Mouse (Mus musculus) frontal cortex, postnatal 36 days (tissue): ENCODE data around the gene Napsa.

Experiments
- DNase-seq, 2 experiments: peaks; one replicate each; pipeline ENCODE4 v3.0.0; 2022; ENCODE audit warnings: low spot score in 2 of 2

Napsa gene

DNA sequence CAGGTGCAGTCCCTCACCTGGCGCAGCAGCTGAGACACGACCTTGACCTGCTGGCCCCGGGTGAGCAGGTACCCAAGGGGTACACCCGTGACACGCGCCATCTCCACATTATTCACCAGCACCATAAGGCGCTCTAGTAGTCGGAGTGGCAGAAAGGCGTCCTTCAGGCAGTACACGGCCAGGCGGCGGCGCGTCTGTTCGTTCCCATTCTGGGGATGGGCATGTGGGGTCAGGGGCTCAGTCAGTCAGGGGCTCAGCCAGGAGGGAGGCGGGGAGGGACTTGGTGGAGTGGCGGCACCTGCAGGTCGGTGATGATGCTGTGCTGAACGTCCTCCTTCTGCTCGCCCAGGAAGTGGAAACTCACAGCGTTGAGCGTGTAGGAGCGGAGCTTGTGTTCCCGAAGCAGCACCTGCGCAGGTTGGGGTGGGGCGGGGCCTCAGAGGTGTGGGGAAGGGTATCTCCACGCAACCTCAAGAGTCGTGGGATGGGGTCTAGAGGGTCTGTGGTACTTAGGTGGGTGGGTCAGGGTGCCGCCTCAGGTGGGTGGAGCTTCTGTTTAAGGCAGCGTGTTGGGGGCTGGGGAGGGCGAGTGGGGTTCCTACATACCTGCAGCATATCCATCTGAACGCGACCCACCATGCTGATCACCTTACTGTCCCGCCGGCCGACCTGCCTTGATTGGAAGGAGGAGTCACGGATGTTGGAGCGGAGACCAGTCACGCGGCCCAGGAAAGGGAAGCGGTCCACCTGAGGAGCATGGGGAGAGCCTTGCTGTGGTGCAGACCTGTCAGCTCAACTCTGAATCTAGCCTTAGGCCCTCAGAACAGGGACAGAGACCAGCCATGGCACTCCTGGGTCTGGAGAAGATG is 33.2 kb upstream of the Napsa start:
- DNase-seq = no peak

DNA sequence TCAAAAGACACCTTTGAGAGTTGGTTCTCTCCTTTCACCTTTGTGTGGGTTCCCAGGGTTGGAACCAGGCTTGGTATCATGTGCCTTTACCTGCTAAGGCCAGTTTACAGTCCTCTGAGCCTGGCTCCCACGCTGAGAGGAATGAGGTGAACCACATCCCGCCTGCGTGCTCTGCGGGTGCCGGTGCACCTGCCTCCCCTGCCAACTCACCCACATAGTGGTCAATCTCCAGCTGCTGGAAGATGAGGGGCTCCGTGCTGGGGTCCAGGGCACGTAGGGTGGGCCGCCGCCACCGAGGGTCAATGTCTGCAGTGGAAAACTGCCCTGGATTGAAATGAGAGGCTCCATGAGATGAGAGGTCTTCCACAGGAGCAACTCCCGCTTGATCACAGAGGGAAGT is 29.6 kb upstream of the Napsa start:
- DNase-seq = no peak

DNA sequence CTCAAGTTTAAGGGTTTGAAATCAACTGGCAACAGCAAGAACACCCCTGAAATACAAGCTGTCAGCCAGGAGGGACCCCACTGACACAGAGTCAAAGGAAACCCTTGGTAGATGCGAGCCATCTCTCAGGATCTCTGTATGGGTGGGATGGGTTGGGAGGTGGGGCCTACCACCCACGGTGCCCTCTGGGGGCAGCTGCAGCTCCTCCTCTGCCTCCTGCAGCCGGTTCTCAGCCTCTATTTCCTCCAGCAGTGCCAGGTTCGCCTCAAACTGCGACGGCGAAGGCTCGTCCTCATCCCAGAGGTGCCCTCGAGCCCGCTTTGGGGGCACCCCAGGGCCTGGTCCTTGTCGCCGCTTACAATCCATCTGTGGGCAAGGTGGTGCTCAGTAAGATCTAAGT is 29.1 kb upstream of the Napsa start:
- no peak for DNase-seq

DNA sequence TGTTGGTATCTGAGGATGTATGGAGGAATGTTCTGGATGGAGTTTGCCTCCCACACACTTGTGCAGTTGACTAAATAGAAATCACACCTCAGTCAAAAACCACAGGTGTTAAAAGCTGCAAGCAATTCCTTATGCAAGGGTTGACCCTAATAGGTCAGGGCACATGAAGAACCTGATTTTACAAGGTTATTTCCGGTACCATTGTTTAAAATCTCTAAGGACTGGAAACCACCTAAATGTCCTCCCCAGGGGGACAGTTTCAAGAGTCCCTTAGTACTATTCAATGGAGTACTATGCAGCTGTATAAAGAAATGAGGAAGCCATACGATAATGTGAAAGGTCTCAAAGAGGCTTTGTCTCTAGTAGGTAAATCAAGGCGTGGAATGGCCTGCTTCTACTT is 25.9 kb upstream of the Napsa start:
- no peak for DNase-seq

DNA sequence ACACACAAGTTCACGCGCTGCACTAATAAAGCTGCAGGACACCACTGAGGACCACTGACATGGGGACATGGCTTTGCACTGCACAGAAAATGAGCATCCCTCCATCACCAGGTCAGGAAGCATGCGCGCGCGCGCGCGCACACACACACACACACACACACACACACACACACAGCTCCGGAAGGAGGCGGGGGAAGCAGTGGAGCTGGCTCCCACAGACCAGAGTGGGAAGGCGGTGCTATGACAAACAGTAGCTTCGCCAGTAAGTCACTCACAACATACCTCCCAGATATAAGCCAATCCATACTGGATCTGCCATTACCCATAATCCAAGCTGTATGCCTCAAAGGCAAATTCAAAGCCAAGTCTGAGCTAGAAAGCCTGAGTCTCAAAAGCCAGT is 25.1 kb upstream of the Napsa start:
- DNase-seq = no peak

DNA sequence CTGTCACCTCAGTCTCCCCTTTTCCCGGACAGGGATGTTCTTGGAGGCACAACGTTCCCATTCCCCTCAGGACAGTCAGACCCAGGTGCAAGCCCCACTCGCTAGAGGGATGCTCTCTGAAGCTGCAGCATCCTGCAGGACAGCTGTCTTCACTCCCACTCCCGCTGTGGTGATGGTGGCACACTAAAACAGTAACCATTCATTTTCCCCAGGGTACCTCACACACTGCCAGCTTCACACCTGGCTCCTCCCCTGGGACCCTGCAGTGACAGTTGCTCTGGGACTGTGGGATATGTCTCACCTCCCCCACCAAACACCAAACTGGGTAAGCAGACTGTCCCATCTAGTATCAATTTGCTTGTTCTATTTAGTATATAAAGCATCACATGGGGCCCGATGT is 24.5 kb upstream of the Napsa start:
- no peak for DNase-seq

DNA sequence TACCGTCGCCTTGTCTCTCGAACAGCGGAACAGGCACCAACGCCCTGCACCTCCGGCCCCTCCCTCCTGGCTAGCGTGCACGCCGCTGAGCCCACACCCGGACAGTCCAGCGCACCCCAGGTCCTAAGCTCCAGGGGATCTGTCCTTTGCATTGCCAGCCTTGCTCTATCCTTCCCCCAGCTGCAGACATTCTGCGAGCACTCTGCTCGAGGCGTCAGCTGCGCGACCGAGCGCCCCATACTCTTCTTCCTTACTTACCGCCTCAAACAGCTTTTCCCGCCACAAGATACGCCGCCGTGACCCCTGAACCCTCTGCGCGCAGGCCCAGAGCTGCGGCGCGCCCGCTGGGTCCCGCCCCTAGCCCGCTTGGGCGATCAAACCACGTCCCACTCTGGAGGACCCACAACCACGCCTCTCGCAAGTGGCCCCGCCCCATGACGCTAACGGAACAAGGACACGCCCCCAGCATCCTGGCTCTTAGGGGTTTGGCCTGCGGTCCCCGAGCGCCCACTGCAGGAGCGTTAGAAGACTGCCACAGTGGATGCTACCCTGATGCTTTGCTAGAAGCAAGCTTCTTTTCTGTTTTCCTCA is 23.6 kb upstream of the Napsa start, which contains the start of gene Pold1:
Gene Pold1, minus strand, starts transcription at position 353 of the 591 bp plus-strand sequence.
- DNase-seq = peak; percentile 99

DNA sequence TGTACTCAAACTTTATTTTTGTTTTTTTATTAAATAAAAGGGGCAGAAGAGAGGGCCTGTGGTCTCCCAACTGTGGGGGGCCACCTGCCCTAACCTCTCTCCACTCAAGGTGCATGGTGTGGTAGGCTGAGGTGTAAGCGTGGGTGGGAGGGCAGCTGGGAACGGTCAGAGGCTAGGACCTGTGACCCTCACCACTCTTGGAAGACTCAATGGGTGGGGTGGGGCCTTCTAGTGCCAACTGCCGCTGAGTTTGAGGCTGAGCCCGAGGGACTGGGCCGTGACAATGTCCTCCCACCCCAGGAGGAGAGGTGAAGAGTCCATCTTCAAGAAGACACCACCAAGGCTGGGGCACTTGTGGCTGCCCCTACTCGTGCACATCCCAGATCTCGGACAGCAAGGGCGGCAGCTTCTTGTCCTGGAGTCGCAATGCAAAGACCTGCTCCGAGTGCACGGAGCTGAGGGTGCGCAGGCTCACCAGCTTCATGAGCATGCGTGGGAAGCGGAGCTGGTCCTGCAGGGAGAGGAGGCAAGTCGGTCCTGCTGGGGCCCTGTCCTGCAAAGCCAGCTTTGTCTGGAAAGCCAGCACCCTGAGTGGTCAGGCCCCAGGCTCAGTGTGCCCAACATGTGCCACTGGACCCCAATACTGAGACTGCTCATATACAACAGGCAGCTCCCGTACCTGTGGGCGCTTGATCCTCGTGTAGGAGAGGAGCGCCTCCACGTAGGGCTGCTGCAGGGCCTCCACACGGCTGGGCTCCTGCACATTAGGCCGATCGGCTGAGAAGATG is 22.4 kb upstream of the Napsa start:
- no peak for DNase-seq

DNA sequence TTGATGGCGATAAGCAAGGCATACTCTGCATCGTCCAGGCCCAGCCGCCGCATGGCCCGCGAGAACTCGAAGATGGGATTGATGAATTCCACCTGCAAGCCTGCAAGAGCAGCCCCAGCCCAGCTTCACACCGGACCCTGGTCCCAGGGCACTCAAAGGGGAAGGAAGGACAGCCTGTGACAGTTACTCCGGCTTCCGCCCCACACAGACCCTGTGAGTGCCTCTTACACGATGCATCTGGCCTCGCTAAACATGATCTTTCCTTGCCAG is 21.8 kb upstream of the Napsa start:
- no peak for DNase-seq

DNA sequence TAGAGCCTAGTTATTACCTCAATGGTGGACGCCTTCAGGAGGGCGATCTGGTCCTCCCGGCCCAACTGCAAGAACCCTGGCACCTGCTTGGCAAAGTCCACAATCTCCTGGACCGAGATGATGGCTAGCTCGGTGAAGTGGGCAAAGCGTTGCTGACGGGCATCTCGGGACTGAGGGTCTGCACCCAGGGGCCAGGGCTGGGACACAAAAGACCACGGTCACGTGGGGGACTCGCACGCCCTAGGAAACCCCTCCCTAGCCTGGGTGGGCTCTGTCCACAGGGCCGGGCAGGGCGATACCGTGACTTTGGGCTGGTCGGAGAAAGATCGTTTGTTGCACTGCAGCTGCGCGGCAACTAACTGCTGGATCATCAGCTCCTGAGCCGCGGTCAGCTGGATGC is 20.9 kb upstream of the Napsa start:
- no peak for DNase-seq

DNA sequence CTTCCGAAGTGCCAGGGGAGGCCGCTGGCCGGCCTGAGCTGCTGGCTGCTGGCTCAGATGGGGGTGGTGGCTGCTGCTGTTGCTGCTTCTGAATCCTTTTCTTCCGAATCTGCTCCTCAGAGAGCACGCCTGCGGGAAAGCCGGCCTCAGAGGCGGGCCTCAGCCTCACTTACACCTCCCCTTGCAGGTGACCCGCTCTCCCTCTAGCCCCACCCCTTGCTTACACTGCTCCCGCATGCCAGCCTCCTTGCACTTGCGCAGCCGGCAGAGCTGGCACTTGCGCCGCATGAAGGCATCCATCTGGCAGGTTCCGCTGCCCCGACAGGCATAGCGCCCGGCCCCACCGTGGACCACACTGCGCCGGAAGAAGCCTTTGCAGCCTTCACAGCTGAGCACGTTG is 20.4 kb upstream of the Napsa start:
- no peak for DNase-seq

DNA sequence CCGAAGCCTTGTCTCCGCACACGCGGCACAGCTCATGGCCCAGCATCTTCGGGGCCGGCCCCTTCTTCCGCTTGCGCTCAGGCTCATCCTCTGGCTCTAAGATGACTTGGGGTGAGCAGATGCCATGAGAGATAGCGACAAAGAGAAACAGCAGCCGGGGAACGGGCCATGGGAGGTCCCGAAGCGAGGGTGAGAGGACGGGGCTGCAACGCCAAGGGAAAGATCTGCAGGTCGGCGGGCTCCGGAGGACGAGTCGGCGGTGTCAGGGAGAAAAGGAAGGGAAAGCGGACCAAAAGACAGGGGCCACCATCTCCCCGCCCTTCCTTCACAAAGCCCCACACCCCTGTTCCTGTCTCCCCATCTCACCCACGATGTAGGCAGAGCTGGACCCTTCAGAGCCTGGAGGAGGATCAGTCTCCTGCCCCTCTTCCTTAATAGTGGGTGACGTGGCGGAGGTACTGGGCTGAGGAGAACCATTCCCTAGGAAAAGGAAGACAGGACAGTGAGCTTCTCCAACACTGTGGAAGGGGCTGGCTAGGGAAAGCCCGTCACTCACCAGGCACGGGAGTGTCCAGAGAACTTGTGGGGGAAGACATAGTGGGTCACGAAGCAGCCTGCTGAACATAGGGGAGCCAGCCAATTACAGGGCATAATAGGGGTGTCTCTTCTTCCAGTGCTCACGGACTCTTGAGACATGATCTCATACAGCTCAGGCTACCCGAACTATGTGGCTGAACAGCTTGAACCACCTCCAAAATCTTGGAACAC is 19.9 kb upstream of the Napsa start:
- no peak for DNase-seq

DNA sequence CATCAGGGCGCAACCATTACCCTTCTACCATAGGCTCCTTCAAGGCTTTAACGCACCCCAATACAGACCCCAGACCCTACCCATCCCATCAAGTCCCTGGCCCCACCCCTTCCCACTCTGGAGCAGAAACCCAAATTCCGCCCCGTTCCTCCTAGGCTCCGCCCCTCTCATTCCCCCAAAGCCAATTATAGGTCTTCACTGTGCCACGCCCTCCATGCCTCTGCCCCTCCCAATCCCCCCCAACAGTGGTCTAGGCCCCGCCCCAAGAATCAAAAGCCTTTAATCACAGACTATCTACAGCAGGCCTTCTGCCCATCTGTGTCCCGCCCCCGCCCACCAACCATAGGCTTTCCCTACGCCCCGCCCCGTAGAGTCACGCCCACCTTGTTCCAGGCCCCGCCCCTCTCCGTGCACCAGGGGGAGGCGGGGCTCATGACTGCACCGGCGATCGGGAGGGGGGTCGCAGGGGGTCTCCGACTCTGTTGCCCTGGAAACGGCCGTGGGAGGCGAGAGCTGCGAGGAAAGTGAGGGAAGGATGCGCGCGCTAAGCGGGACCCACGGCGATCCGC is 18.9 kb upstream of the Napsa start:
- DNase-seq = peak in 1 of 2 experiments; percentile 20

DNA sequence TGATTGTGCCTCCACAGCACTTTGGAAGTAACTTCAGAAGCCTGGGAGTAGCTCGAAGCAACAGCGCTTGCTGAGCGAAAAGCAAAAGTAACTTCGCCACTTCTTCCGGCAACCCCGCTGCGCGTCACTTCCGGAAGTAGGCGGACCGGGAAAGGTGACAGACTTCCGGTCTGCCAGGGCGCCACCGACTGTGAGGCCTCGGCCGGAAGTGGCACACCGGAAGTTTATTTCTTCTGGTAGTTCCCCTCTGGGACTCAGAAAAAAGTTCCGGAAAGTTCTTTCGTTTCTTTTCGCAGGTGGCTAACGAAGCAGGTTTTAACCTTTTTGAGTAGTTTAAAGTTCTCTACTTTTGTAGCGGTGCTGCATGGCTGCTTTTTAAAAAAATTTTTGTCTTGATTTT is 18.4 kb upstream of the Napsa start, which contains the start of gene Nr1h2:
Gene Nr1h2, minus strand, starts transcription at position 126 of the 400 bp plus-strand sequence.
- DNase-seq = peak; percentile 94 to 96

DNA sequence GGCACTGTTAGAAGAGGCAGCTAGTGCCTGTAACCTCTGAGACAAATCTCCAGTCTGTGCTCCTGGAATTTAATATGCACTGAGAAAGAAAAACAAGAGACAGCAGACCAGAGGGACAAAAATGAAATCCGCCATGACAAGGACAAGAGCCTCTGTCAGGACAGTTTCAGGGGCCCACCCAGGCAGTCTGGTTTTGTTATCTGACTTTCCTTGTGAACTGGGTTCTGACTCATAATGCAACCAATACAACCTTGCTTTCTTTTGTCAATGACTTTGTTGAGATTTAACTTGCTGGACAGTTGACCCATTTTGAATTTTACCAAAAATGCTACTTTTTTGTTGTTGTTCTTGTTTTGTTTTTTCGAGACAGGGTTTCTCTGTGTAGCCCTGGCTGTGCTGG is 14.6 kb upstream of the Napsa start:
- no peak for DNase-seq

DNA sequence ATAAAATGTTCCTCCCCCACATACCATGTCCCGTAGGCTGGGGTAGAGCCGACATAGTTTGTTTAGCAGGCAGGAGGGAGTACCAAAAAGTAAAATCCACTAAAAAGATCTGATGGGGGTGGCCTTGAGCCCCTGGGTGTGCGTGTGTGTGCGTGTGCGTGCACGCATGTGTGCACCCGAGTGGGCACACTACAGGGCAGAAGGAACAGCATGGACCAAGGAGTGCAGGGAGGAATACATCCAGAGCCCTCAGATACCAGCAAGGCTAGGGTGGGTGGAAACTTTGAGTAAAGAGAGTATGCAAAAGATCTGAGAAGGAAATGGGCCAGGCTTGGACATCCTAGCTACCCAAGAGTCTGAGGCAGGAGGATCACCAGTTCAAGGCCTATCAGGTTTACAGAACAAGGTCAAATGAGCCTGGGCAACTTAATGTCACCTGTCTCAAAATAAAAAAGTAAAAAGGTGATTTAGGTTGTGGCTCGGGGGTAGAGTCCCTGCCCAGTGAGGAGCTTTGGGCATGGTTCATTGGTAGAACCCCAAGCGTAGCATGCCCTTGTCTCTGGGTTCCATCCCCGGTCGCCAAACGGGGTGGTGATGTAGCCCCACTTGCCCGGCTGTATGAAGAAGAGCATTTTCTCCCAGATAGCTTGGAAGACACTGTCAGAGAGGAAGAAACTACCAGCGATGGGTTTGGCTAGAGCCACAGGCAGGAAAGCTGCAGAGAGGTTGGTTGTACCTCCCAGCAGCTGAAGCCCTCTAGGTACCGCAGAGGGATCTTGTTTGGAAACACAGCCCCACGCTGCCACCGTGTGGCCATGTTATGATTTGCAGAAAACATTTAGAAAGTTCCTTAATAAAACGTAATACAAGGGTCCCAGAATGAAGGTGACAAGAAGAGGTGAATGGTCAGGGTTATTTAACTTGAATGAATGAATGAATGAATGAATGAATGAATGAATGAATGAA is 11.5 kb upstream of the Napsa start:
- peak; percentile 76 to 85 for DNase-seq

DNA sequence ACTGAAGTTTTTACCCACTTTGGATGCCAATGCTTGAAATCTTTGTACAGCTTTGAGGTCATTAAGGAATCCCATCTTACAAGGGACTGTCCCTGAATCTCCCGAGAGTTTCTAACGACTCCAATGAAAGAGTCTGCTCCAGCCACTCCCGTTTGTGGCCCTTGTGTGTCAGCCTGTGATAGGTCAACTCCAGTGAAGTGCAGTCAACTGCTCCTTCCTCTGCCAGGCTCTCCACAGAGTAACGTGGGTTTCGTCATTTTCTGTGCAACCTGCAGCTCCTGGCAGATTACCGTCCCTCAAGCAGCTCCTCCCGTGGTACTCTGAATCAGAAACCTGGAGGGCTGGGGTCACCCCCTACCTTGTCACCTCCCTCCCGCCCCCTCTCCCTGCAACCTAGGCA is 8.9 kb upstream of the Napsa start:
- DNase-seq = no peak

DNA sequence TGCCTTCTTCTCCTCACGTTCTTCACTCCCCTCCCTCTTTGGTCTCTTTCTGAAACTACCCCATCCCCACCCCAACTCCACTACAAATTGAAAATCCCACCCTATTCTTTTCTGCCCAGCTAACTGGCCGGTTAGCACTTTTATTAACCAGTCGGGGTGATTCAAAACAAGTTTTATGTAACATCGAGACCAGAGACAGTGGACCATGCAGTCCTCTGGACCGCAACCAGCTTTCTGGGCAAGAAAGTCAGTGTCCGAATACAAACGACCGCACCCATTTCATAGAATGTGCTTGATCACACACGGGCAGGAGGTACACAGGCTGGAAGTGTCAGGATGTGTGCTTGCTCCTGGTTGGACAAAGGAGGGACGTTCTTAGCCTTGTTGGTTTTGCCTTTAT is 7.7 kb upstream of the Napsa start:
- DNase-seq = no peak

DNA sequence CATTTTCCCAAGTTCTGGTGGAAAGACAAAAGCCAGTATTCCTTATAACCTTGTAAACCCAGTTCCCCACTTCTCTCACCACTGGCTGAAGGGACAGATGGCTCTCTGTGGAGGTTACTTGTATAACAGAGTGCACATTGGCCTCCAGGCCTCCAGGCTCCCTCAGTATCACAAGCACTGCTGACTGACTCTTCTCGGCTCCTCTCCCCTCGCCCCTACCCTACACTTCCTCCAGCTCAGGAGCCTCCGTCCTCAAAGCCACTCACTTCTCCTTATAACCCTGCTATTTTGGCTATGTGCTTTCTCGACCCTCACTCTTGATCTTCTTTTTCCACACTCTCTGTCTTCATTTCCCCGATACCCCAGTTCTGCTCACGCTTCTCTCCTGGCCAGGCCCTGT is 6.8 kb upstream of the Napsa start:
- DNase-seq = no peak

DNA sequence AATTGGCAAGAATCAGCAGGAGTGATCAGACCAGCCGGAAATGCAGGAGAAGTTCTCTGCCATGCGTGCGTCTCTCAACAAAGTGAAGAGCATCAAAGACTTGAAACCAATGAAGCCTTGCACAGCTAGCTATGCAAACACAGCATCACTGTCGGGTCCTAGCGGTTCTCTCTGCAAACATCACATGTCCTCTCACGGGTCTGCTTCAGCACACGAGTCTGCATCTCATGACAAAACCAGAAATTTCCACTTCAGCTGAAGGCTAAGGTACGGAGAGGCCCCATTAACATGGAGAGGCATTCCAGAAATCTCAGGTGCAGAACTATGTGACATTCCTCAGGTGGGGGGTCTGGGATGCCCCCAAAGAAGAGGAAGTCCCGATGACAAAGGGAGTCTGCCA is 3.4 kb upstream of the Napsa start:
- no peak for DNase-seq

DNA sequence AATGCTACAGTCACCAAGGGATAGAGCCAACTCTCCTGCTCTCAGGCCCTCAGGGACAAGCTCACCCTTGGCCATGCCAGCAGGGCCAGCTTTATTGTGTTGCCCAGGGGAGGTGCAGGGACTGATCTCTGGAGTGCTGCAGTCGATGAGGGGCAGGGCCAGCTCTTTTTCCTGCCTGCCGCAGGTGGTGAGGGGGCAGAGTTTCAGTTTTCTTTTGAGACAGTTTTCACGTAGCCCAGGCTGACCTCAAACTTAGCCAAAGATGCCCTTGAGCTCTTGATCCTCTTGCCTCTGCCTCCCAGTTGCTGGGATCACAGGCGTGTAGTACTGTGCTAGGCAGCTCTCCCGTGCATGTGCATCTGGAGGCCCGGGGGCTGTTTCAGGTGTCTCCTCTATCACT is 1.2 kb upstream of the Napsa start:
- DNase-seq = no peak
